Mouse (Mus musculus) limb, embryonic 14.5 days (tissue): ENCODE results near the gene Atxn7l1. TPM values are rescaled to one million over a fixed set of nuclear protein-coding genes. Genes with fewer than 3 reads are reported as not detected.
"Not testable (repeated sequence)": the region's sequence is repeated elsewhere in the genome, so short reads cannot be mapped to it uniquely, and the experiment has no call there.

Experiments used
- ATAC-seq: fragments of 200-750 bp; cut with Nextera tagmentation; 2 replicates; pipeline ENCODE4 v1.8.0; 2017; ENCODE audit warnings: low read depth, moderate number of reproducible peaks, moderate TSS enrichment; ENCODE audit not compliant: low FRiP score
- DNase-seq: peaks from one replicate; pipeline ENCODE4 v3.0.0-alpha.2; 2015; ENCODE audit warnings: low spot score
- H3K27ac ChIP-seq: fragments of 300-500 bp; sonication (generic); replicated peaks from 2 replicates; pipeline ENCODE4 v1.5.1; 2014; ENCODE audit warnings: low read depth, mild to moderate bottlenecking, low read length, moderate library complexity, mixed read lengths
- H3K27me3 ChIP-seq: fragments of 300-500 bp; sonication (generic); 2 replicates; pipeline ENCODE4 v1.6.1; 2014; ENCODE audit warnings: low read length, mixed read lengths; ENCODE audit not compliant: control insufficient read depth, insufficient read depth
- H3K36me3 ChIP-seq: fragments of 300-500 bp; sonication (generic); 2 replicates; pipeline ENCODE4 v1.6.1; 2014; ENCODE audit warnings: mild to moderate bottlenecking, low read length, moderate library complexity, mixed read lengths; ENCODE audit not compliant: control insufficient read depth, insufficient read depth
- H3K4me1 ChIP-seq: fragments of 300-500 bp; sonication (generic); 2 replicates; pipeline ENCODE4 v1.6.1; 2014; ENCODE audit warnings: antibody characterized with exemption, low read length, mixed read lengths; ENCODE audit not compliant: control insufficient read depth, insufficient read depth
- H3K4me2 ChIP-seq: fragments of 300-500 bp; sonication (generic); replicated peaks from 2 replicates; pipeline ENCODE4 v1.6.1; 2014; ENCODE audit warnings: low read depth, mild to moderate bottlenecking, low read length, moderate library complexity; ENCODE audit not compliant: severe bottlenecking
- H3K4me3 ChIP-seq: fragments of 300-500 bp; sonication (generic); replicated peaks from 2 replicates; pipeline ENCODE4 v1.5.1; 2014; ENCODE audit warnings: low read length
- H3K9ac ChIP-seq: fragments of 300-500 bp; sonication (generic); 2 replicates; pipeline ENCODE4 v1.6.1; 2014; ENCODE audit warnings: mild to moderate bottlenecking, low read depth, low read length, moderate library complexity; ENCODE audit not compliant: severe bottlenecking
- H3K9me3 ChIP-seq: fragments of 300-500 bp; sonication (generic); 2 replicates; pipeline ENCODE4 v1.6.1; 2016; ENCODE audit warnings: low read length; ENCODE audit not compliant: control insufficient read depth
- POLR2A ChIP-seq: fragments of 200-500 bp; IDR thresholded peaks from 2 replicates; pipeline ENCODE4 v1.8.0; 2012; ENCODE audit warnings: inconsistent platforms, mild to moderate bottlenecking, moderate library complexity, borderline replicate concordance; ENCODE audit not compliant: insufficient read depth, insufficient read length; ENCODE audit errors: extremely low read depth
- WGBS: fragments of 180-500 bp; shearing (Covaris S2); extraction: QIAGEN DNeasy Blood & Tissue Kit; methylation state at CpG from one replicate; pipeline ENCODE4 v1.1.7; 2014; 5-methylcytosine and 5-hydroxymethylcytosine counted together
- polyA plus RNA-seq, 2 experiments: library from polyadenylated mRNA; depleted of rRNA in 1 of 2; stranded (reverse) in 1 of 2; unstranded in 1 of 2; fragments of >200 nt; fragmentation: Nextera tagmentation in 1 of 2; extraction: Ambion mirVana in 1 of 2; gene quantifications; 2 replicates each; pipeline versions ENCODE4 v1.2.1 to v1.2.3; 2012 to 2014

The Atxn7l1 gene
- polyA plus RNA-seq, 2 experiments: 15.3 to 23.1 TPM

DNA sequence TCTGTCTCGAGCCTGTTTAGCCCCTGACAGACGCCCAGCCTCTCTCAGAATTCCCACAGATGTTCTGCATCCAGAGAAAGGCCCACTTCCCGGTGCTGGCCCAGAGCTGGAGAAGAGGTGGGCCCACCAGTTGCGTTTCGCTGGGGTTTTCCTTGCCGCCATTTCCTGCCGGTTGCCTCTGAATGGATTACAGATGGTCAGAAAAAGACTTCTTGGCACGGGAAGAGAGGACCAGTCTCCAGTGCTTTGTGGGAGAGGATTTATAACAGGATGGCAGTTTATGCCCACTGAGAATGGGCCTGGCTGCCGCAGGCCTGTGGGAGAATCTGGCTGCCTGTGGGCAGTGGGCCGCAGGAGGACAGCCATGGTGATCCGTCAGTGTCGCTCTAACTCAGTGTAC lies 15.0 kb downstream of the Atxn7l1 start:
- H3K4me2 ChIP-seq: peak overlapping the region; percentile 28
- peaks cover 2% of the 10 kb centered on the region; the same call in 1 of the 2 replicates for H3K36me3 ChIP-seq
- H3K27ac ChIP-seq: peak overlapping the region; percentile 77
- no peaks in the 10 kb centered on the region for H3K9me3 ChIP-seq
- peak; percentile 73 for ATAC-seq
- DNase-seq: peak; percentile 66
- peaks cover 11% of the 10 kb centered on the region for H3K4me1 ChIP-seq
- no peak overlapping the region for H3K4me3 ChIP-seq
- H3K27me3 ChIP-seq: no peaks in the 10 kb centered on the region
- H3K9ac ChIP-seq: peak overlapping the region; percentile 38
- TF ChIP-seq POLR2A: no peak
- WGBS: 21% methylated on average over 12 of the region's 12 CpGs

DNA sequence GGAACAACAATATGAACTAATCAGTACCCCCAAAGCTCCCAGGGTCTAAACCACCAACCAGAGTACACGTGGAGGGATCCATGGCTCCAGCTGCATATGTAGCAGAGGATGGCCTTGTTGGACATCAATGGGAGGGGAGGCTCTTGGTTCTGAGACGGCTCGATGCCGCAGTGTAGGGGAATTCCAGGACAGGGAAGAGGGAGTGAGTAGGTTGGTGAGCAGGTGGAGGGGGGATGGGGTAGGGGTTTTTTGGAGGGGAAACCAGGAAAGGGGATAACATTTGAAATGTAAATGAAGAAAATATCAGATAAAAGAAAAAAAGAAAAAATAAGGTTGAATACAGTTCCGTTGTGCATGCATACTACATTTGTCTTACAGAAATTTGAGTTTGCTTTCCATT lies 16.5 kb downstream of the Atxn7l1 start:
- DNase-seq, H3K9me3 ChIP-seq, H3K4me3 ChIP-seq, H3K36me3 ChIP-seq, H3K4me2 ChIP-seq, H3K9ac ChIP-seq, H3K27me3 ChIP-seq, ATAC-seq, H3K27ac ChIP-seq: not testable (repeated sequence)
- peaks cover 11% of the 10 kb centered on the region for H3K4me1 ChIP-seq
- 95% methylated on average over 5 of the region's 5 CpGs for WGBS

DNA sequence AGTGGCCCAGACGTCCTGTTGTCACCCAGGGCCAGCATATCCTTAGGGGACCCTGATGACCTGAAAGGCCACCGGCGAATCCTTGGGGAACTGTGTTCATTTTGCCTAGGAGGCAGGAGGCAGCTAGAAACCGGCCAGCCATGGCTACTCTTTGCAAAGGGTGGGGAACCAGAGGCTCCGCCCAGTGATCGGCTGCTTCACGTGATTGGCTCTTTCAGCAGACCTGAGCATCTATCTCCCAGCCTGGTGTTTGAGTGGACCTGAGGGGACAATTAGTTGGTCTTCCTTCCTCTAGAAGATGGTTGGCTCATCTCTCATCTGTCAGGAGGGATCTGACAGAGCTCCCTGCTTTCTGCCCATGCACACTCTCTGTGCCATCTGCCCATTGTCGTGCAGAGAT lies 19.2 kb downstream of the Atxn7l1 start:
- WGBS: 56% methylated on average over 8 of the region's 8 CpGs
- DNase-seq (no peak), ATAC-seq (no peak)
- Histone ChIP-seq H3K4me2 (no peak overlapping the region), H3K4me3 (no peak overlapping the region), H3K4me1 (peaks cover 12% of the 10 kb centered on the region), H3K27ac (no peak overlapping the region), H3K9me3 (no peaks in the 10 kb centered on the region), H3K9ac (no peak overlapping the region), H3K27me3 (no peaks in the 10 kb centered on the region), H3K36me3 (no peaks in the 10 kb centered on the region)
- no peak for TF ChIP-seq POLR2A

DNA sequence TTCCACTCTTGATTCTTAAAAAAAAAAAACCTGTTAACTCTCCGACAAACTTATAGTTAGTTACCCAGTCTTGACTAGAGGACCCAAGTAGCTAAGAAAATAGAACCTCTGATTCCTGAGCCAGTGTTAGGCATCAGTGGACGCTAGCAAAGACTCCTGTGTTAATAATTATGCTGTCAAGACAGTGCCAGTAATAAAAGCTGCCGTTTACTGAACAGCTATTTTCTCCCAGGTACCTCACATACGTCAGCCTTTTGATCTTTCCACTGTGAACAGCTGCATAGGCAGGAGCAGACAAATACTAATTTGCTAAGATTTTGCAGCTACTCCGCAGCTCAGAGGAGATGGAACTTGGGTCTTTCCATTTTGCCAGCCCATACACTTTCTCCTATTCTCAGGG lies 20.1 kb downstream of the Atxn7l1 start:
- WGBS: 51% methylated on average over 5 of the region's 5 CpGs

DNA sequence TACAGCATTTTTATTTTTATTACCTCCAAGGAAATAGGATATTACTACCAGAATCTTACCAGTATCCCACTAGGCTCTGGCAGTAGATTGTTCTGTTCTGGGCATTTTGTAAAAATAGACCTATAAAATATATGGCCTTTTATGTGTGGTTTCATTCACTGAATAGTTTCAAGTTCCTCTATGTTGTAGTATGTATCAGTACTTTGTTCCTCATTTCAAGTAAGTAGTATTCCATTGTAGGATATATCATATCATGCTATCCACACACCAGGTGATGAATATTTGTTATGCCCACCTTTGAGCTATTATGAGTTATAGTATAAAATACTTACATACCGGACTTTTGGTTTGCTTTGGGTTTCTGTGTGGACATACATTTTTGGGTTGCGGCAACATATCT lies 21.0 kb downstream of the Atxn7l1 start:
- Histone ChIP-seq H3K4me2 (no peak overlapping the region), H3K36me3 (no peaks in the 10 kb centered on the region), H3K27me3 (no peaks in the 10 kb centered on the region), H3K4me3 (no peak overlapping the region), H3K9ac (no peak overlapping the region), H3K4me1 (peaks cover 4% of the 10 kb centered on the region; the same call in 1 of the 2 replicates), H3K9me3 (no peaks in the 10 kb centered on the region), H3K27ac (no peak overlapping the region)
- 94% methylated on average over 2 of the region's 2 CpGs for WGBS
- no peak for TF ChIP-seq POLR2A
- DNase-seq (no peak), ATAC-seq (no peak)

More for the DNA sequence above, 20.1 kb downstream of the Atxn7l1 start:
- ATAC-seq: no peak
- Histone ChIP-seq H3K9me3 (no peaks in the 10 kb centered on the region), H3K4me2 (no peak overlapping the region), H3K36me3 (no peaks in the 10 kb centered on the region), H3K27me3 (no peaks in the 10 kb centered on the region), H3K4me3 (no peak overlapping the region), H3K27ac (no peak overlapping the region), H3K4me1 (peaks cover 8% of the 10 kb centered on the region), H3K9ac (no peak overlapping the region)
- no peak for DNase-seq
- no peak for TF ChIP-seq POLR2A
